Mouse (Mus musculus): Measurements from ENCODE around the gene Tsen2.

Tsen2 gene

DNA sequence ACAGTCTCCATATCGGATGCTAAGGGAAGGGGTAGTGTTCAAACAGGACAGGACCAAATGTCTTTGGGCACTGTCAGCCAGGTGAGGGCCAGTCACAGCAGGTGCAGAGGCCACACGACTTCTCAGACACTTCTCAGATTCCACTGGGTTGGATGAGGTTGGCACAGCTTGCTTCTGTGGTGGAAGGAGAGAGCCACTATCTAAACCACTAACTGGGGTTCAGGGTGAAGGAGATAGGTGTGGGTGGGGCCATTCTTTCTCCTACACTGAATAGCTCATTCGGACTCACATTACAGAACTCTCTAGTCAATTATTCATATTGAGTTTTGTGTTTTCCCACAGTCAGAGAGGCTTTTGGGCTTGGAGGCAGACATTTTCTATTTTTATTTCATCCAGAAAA is 51.2 kb downstream of the Tsen2 start:
- intact Hi-C loops (cut with DNase I), result no loop called here

DNA sequence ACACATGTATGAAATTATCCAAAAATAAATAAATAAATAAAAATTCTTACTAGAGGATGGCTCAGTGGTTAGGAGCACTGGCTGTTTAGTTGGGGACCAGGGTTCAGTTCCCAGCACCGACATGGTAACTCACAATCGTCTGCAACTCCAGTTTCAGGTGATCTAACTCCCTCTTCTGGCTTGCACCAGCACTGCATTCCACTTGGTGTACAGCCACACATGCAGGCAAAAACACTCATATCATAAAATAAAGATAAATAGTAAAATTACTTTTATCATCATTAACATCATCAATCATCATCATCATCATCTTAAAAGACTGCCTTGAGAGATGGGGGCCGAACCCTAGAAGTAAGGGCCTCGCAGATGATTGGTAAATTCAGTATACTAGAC is 56.9 kb downstream of the Tsen2 start:
- intact Hi-C loops (cut with DNase I), result loop anchor here (5.0 to 10.0 kb wide), 2 partner anchors 76 to 203 kb away; partner anchors contain the start of genes Raf1 and Rpl32

DNA sequence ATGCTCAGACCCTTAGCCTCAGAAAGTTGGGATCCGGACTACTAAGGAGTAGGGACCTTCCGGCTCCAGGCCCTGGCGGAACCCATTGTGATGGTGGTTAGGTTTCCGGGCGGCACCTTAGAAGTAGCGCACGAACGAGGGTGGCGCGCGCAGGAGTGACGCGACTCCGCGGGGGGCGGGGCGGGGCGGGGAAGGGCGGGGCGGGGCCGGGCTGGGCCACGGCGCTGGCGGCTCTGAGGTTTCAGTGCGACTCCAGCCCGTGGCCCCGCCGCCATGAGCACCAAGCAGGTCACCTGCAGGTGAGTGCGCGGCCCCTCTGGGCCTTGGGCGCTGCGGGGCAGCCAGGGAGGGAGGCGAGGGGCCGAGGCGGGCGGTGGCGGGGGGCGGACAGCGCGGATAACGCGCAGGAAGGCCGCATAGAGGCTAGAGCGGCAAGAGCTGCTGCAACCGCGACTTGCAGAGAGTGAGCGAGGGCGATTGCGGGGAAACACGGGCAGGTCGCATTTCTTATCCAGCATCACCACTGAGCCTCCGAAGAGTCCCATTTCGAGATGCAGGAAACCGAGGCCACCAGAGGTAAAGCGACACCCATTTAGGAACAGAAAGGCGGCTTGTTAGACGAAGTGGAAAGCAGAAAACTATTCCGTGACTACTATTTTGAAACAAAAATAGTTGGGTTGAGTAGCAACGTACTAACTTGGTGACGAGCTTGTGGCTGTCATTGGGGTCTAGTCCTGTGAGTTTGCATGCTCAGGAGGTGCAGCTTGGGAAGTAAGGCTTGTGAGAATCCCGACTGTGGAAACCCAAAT is 57.5 kb downstream of the Tsen2 start, which contains the start of gene Mkrn2:
Mkrn2 (plus strand) TSS at position 188 of the 809 bp plus-strand sequence.
- intact Hi-C loops (cut with DNase I), result loop anchor here (5.0 to 10.0 kb wide), 2 partner anchors 75 to 203 kb away; partner anchors contain the start of genes Raf1 and Rpl32

DNA sequence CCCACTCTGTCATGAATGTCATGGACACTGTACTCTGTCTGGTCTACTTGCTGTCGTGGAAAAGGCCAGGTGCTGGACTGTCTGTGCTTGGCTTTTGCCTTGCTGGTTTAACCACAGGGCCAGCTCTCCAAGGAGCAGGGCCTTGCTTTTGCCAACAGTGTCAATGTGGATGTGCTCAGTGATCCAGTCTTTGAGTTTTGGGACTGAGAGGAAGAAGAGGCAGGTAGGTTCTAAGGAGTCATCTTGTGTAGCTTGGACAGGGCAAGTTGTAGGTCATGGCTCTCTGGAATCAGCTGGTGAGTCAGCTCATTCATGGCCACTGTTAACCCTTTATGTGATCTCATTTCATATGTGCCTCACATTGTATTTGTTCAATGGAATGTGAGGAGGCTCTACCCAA is 62.0 kb downstream of the Tsen2 start:
- intact Hi-C loops (cut with DNase I), result loop anchor here (10.0 kb wide), 1 partner anchor 198 kb away; the partner anchor contains the start of gene Rpl32

DNA sequence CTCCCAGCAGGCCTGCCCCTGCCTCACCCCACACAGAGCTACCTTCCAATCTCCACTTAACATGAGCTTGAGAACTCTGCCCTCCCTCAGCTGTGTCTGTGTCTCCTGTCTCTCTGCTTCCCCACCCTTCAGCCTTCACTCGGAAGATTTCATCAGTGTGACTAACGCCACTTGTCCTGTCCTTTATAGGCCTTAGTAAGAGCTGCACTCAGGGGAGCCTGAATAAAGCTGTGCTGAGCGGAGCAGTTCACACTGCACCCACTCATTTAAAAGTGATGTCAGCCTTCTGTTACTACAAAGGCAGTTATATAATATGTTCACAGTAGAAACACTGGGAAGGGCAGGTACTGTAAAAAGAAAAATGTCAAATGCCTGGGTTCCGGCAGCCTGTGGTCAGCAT is 63.0 kb downstream of the Tsen2 start:
- intact Hi-C loops (cut with DNase I), result loop anchor here (10.0 kb wide), 1 partner anchor 197 kb away; the partner anchor contains the start of gene Rpl32

DNA sequence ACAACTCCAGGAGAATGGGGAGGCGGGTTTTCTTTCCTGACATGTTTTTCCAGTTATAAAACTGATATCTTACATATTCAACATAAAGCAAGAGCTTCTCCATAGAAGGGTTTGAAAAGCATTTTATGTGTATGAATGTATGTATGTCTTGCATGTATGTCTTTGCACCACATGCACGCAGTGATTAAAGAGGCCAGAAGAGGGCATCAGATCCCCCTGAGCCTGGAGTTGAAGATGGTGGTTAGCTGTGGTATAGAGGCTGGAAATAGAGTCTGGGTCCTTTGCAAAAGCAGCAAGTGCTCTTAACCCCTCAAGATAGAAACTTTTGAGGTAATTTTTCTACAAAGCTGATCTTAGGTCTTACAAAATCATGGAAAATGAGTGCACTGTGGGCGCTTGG is 64.7 kb downstream of the Tsen2 start:
- intact Hi-C loops (cut with DNase I), result loop anchor here (10.0 kb wide), 1 partner anchor 196 kb away; the partner anchor contains the start of gene Rpl32

DNA sequence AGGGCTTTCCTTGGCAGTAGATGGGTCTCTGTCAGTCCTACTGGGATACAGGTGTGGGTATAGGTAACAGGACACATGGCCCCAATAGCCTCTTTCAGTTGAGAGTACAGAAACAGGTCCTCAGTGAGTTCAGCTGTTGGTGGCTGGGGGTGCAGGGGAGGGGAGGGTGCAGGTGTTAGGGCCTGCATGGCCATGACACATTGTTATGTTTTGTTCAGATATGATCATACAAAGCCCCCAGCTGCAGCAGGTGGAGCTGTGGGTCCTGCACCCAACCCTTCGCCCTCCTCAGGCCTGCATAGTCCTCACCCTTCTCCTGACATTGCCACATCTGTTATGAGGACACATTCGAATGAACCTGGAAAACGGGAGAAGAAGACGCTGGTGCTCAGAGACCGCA is 65.8 kb downstream of the Tsen2 start:
- intact Hi-C loops (cut with DNase I), result loop anchor here (5.0 kb wide), 1 partner anchor 47 kb away; no protein-coding TSS in a partner anchor

DNA sequence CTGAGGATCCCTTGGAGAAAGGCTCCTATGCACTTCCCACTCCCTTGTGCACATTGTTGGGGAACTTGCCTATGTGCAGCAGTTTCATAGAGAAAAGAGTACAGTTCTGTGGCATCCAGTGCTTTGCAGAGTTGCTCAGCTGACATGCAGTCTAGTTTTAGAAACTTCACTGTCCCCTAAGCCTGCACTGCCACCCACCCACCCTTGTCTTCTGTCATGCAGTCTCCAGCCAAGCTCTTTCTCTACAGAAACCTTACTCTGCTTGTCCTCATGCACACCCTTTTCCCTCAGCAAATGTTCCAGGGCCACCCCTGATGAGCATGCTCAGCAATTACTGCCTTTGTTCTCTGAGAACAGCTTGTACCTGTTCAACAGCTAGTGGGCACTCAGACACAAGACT is 69.3 kb downstream of the Tsen2 start:
- intact Hi-C loops (cut with DNase I), result loop anchor here (5.0 kb wide), 1 partner anchor 44 kb away; no protein-coding TSS in a partner anchor

DNA sequence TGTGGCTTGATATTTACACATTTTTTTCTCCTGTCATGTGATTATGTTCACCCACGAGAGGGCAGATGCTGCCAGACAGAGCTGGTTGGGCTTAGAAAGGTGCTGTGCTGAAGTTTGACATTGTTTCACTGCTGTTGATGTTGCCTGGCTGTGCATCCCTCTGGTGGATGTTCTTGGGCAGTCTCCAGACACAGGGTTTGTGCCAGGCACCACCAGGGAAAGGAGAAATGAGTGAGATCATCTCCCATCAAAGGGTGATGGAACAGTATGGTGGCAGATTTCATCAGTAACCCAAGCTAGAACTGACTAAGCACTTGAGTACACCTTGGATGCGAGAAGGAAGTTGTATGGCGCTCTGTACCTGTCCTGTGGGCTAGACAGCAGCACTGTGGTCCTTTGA is 71.5 kb downstream of the Tsen2 start:
- intact Hi-C loops (cut with DNase I), result no loop called here

DNA sequence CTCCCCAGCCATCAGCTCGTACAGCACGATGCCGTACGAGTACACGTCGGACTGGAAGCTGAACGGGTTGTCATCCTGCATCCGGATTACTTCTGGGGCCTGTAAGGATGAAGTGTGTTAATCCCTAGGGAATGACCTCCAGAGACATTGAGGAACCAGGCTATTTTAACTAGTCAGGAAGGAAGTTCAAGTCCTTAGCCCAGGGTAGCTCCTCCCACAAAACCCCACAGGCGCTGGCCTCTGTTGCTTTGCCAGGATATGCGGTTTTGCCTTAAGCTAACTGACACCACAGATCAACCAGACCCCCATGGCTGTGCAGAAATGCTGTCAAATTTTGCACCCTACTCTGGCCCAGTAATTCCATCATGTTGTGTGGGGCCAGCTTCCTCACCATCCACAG is 75.4 kb downstream of the Tsen2 start:
- intact Hi-C loops (cut with DNase I), result no loop called here

DNA sequence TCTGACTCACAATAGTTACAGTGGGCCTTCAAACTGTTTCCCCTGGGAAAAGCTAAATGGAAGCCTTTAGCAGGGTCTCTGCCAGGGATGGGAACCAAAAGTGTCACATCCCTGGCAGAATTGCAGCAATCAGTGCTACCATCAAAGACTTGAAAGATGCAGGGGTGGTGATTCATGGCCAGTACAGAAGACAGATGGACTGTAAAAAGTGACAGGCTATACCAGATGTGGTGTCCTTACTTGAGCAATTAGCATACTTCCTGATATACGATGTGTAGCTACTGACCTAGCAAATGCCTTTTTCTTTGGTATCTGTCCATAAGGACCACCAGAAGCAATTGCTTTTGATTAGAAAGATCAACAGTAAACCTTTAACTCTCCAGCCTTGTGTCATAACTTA is 76.5 kb downstream of the Tsen2 start:
- intact Hi-C loops (cut with DNase I), result no loop called here

DNA sequence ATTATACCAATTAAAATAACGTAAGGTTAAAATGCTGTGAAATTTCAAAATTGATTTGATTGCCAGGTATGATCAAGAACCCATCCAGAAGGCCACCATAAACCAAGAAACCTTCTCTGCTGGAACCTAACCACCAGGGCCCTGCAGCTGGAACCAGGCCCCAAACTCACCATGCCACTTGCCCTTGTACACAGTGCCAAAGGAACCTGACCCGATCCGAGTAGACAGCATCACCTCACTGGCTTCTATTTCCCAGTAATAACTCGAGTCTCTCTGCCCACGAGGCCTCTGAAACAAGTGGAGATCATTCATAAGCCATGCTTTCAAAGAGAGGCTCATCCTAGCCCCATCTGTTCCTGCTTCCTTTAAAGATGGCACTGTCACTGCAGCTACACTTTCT is 81.7 kb downstream of the Tsen2 start:
- intact Hi-C loops (cut with DNase I), result no loop called here
